Mouse (Mus musculus): ENCODE measurements around the gene Strip2. TPM values are rescaled to one million over a fixed set of nuclear protein-coding genes. Genes with fewer than 3 reads are reported as not detected.
A peak's percentile ranks its signal among the peaks of the same experiment; 100 is the strongest.

Gene Strip2
- polyA plus RNA-seq, 1 experiment from 2014 or later = 2.0 TPM

DNA sequence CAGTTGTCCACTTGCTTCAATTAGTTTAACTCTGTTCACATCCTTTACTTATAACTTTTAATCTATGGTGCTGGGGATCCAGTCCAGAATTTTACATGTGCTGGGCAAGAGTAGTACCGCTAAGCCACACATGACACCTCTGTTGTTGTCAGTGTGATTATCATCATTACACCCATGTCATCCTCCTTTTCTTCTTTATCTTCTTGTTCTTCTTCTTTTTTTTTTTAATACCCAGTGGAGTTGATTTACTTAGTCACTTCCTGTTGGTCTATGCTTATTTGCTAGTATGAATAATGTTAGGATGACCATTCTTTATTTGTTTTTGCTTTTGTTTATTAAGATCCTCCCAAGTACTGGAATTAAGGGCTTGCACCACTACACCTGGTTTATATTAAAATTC, 15.4 kb upstream of the Strip2 start:
- Histone ChIP-seq H3K27ac (no peak overlapping the region), H3K27me3 (no peaks in the 10 kb centered on the region), H3K9me3 (no peaks in the 10 kb centered on the region), H3K4me1 (replicated peaks) (0 out of 2 replicates have a peak, but pooled peaks cover 2% of the 10 kb centered on the region), H3K36me3 (peaks cover 47% of the 10 kb centered on the region), H3K4me2 (no peak overlapping the region), H3K9ac (replicated peaks) (no peak overlapping the region), H3K4me3 (replicated peaks) (no peak overlapping the region)
- ATAC-seq (ENCODE audit: insufficient number of reproducible peaks, insufficient read depth, low FRiP score, low TSS enrichment, low read depth) = no peak
- 98% methylated on average over 1 of the region's 1 CpGs for WGBS

DNA sequence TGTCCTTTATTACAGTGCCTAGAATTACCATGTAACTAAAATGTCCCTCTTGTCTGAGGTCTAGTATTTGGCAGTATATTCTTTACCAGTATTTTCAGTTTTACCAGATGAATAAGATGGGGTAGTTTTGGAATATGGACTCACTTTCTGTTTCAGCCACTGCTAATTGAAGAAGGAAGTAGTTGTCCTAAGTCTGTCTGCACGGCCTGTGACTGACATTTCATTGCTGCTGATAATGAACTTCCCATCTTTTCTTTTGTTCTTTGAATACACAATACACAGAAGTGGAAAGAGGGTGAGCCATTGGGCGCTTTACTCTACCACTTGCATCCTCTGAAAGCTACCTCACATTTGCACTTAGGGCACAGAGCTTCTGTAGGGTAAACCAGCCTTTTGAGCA, 14.6 kb upstream of the Strip2 start:
- Histone ChIP-seq H3K27ac (no peak overlapping the region), H3K4me1 (replicated peaks) (0 out of 2 replicates have a peak, but pooled peaks cover 2% of the 10 kb centered on the region), H3K36me3 (peaks cover 45% of the 10 kb centered on the region), H3K4me2 (no peak overlapping the region), H3K9me3 (no peaks in the 10 kb centered on the region), H3K9ac (replicated peaks) (no peak overlapping the region), H3K4me3 (replicated peaks) (no peak overlapping the region), H3K27me3 (no peaks in the 10 kb centered on the region)
- no peak for ATAC-seq (ENCODE audit: insufficient number of reproducible peaks, insufficient read depth, low FRiP score, low TSS enrichment, low read depth)
- 90% methylated on average over 2 of the region's 2 CpGs for WGBS

DNA sequence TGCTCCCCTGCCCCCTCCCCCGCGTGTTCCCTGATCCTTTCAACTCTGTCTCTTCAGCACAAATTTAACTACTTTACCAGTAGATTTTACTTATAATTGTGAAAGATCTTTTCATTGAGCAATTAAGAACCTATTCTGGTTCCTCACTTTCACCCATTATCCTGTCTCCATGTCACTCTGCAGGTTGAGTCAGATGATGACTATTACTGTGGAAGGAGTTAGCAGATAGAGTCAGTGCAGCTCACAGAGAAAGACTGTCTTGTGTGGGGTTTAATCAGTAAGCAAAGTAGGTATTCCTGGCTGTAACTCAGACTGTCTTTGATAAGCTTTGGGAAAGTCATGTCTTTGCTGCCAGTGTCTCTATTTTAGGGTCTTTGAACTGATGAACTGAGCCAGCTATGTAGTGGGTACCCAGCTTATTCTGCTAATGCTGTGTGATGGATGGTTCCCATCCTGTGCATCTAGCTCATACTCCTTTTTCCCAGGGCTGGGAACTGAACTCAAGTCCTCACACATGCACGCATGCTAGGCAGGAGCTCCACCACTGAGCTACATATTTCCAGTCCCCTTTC, 13.4 kb upstream of the Strip2 start:
- WGBS = 89% methylated on average over 3 of the region's 3 CpGs
- H3K9ac ChIP-seq (replicated peaks) = no peak overlapping the region
- H3K9me3 ChIP-seq = no peaks in the 10 kb centered on the region
- no peak overlapping the region for H3K27ac ChIP-seq
- no peak overlapping the region for H3K4me3 ChIP-seq (replicated peaks)
- H3K4me2 ChIP-seq = no peak overlapping the region
- 0 out of 2 replicates have a peak, but pooled peaks cover 2% of the 10 kb centered on the region for H3K4me1 ChIP-seq (replicated peaks)
- ATAC-seq (ENCODE audit: insufficient number of reproducible peaks, insufficient read depth, low FRiP score, low TSS enrichment, low read depth) = no peak
- H3K27me3 ChIP-seq = no peaks in the 10 kb centered on the region
- peaks cover 45% of the 10 kb centered on the region for H3K36me3 ChIP-seq

DNA sequence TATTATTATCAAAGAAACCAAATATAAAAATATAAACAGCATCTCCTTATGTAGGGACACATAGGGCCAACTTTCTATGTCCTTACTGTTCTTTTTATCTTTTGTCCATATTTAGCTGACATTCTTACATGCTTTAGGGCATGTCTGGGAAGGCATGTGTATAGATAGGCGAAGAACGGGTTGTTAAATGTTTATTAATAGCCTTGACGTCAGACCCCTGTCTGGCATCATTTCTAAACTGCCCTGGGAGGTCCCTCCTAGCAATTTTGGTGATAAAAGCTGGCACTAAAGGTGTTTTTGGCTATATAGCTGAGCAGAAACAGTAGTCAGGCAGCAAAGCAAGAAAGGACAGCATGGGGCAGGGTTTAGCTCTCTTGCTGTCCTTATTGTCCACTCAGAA, 12.5 kb upstream of the Strip2 start:
- Histone ChIP-seq H3K27me3 (no peaks in the 10 kb centered on the region), H3K4me3 (replicated peaks) (no peak overlapping the region), H3K9me3 (no peaks in the 10 kb centered on the region), H3K4me1 (replicated peaks) (0 out of 2 replicates have a peak, but pooled peaks cover 2% of the 10 kb centered on the region), H3K36me3 (peaks cover 53% of the 10 kb centered on the region), H3K27ac (no peak overlapping the region), H3K4me2 (no peak overlapping the region), H3K9ac (replicated peaks) (no peak overlapping the region)
- 71% methylated on average over 3 of the region's 3 CpGs for WGBS
- no peak for ATAC-seq (ENCODE audit: insufficient number of reproducible peaks, insufficient read depth, low FRiP score, low TSS enrichment, low read depth)

DNA sequence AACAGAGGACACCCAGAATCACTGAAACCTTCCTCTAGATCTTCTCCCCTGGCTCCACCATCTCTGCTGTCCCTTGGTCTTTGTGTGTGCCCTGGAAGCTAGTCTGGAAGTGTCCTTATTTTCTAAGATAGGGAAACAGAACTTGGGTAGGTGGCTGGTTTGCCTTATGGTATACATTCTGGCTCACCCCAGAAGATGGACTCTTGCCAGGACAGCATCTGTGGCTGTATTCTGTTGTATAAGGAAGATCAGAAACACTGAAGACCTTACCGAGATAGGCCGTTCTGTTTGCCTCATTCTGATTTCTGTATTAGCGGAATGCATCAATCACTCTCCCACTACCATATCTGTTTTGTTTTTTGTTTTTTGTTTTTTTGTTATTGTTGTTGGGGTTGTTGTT, 6.2 kb upstream of the Strip2 start:
- Histone ChIP-seq H3K4me2 (no peak overlapping the region), H3K36me3 (peaks cover 49% of the 10 kb centered on the region), H3K27ac (no peak overlapping the region), H3K4me1 (replicated peaks) (no peaks in the 10 kb centered on the region), H3K27me3 (peaks cover 4% of the 10 kb centered on the region), H3K4me3 (replicated peaks) (no peak overlapping the region), H3K9me3 (no peaks in the 10 kb centered on the region), H3K9ac (replicated peaks) (no peak overlapping the region)
- WGBS = 93% methylated on average over 3 of the region's 3 CpGs
- ATAC-seq (ENCODE audit: insufficient number of reproducible peaks, insufficient read depth, low FRiP score, low TSS enrichment, low read depth) = no peak

DNA sequence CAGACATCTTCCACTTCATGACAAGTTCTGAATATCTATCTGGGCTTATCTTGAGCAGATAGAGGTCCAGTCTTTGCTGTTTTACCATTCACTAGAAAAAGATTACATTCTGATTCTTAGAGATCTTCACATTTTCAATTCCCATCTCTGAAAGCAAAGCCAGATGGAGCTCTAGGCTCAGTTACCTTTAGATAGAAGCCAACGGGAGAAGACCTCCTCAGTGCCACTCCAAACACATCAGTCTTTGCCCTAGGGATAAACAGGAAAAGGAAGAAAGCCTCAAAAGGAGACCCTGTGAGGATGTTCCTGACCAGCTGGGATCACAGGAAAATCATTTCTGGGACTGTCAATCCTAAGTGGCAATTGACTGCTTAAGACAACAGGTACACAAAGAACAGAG, 3.1 kb upstream of the Strip2 start:
- Histone ChIP-seq H3K27me3 (peaks cover 21% of the 10 kb centered on the region), H3K4me2 (no peak overlapping the region), H3K4me3 (replicated peaks) (no peak overlapping the region), H3K9ac (replicated peaks) (no peak overlapping the region), H3K9me3 (no peaks in the 10 kb centered on the region), H3K36me3 (peaks cover 30% of the 10 kb centered on the region), H3K4me1 (replicated peaks) (peaks cover 6% of the 10 kb centered on the region; the same call in 1 of the 2 replicates), H3K27ac (no peak overlapping the region)
- ATAC-seq (ENCODE audit: insufficient number of reproducible peaks, insufficient read depth, low FRiP score, low TSS enrichment, low read depth) = no peak
- 47% methylated on average over 1 of the region's 1 CpGs for WGBS

DNA sequence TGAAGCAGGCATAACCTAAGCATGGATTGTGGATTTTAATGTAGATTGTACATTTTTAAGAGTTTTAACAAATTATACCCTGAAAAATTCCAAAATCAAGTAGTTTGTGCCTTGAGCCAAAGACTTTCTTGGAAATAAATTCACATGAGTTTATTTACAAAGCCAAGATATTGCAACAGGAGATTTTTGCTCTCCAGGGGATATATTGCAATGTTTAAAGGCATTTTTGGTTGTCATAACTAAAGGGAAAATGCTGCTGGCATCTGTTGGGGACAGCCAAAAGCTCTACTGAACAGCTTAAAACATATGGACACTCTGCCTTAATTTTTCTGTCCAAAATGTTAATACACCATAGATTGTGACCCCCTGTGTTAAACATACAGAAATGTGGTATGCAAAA, 2.7 kb upstream of the Strip2 start:
- H3K4me1 ChIP-seq (replicated peaks) = peaks cover 6% of the 10 kb centered on the region; the same call in 1 of the 2 replicates
- peaks cover 25% of the 10 kb centered on the region for H3K27me3 ChIP-seq
- no peak overlapping the region for H3K4me2 ChIP-seq
- H3K27ac ChIP-seq = no peak overlapping the region
- no peak for ATAC-seq (ENCODE audit: insufficient number of reproducible peaks, insufficient read depth, low FRiP score, low TSS enrichment, low read depth)
- H3K9me3 ChIP-seq = no peaks in the 10 kb centered on the region
- no peak overlapping the region for H3K9ac ChIP-seq (replicated peaks)
- H3K4me3 ChIP-seq (replicated peaks) = no peak overlapping the region
- H3K36me3 ChIP-seq = peaks cover 25% of the 10 kb centered on the region

DNA sequence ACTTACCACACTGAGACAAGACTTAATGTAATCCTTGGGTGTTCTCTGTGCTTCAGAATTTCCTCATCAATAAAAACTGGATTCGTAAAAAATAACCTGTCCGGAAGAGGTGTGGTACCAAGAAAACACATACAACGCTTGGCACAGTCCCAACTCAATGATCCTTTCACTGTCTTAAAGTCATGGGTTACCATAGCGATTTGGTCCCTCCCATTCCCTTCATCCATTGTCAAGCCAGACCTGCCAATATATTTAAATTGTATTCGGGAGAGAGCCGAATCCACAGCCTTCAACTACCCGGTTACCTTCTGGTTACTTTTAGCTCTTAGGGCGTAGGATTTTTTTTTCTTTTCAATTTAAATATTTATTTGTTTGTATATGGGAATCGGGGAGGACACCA, 976 bp upstream of the Strip2 start:
- H3K9ac ChIP-seq (replicated peaks) = no peak overlapping the region
- H3K4me2 ChIP-seq = no peak overlapping the region
- H3K36me3 ChIP-seq = peaks cover 8% of the 10 kb centered on the region; the same call in 1 of the 2 replicates
- ATAC-seq (ENCODE audit: insufficient number of reproducible peaks, insufficient read depth, low FRiP score, low TSS enrichment, low read depth) = no peak
- no peaks in the 10 kb centered on the region for H3K9me3 ChIP-seq
- no peak overlapping the region for H3K4me3 ChIP-seq (replicated peaks)
- peaks cover 6% of the 10 kb centered on the region; the same call in 1 of the 2 replicates for H3K4me1 ChIP-seq (replicated peaks)
- H3K27me3 ChIP-seq = peaks cover 29% of the 10 kb centered on the region
- no peak overlapping the region for H3K27ac ChIP-seq
- WGBS = 35% methylated on average over 9 of the region's 9 CpGs

DNA sequence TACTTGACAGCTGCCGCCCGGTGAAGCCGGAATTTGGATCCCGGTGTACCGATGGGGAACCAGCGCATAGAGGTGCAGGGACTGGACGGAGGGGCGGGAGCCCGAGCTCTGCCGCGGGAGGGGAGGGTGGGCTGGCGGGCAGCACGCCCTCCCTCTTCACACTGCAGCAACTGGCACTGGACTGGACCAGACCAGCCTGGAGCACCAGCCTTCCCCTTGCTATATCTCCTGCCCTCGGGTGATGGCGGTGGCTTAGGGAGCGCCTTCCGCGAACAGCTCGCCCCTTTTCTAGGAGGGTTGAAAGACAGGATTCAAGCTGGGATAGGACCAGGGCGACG, 540 bp downstream of the Strip2 start:
- under 1% methylated on average over 21 of the region's 21 CpGs for WGBS
- Histone ChIP-seq H3K36me3 (no peaks in the 10 kb centered on the region), H3K9me3 (no peaks in the 10 kb centered on the region), H3K4me2 (peak overlapping the region; percentile 93), H3K27ac (no peak overlapping the region), H3K4me1 (replicated peaks) (peaks cover 6% of the 10 kb centered on the region; the same call in 1 of the 2 replicates), H3K4me3 (replicated peaks) (peak overlapping the region; percentile 72), H3K9ac (replicated peaks) (peak overlapping the region; percentile 63), H3K27me3 (peaks cover 29% of the 10 kb centered on the region)
- peak; percentile 60 for ATAC-seq (ENCODE audit: insufficient number of reproducible peaks, insufficient read depth, low FRiP score, low TSS enrichment, low read depth)

DNA sequence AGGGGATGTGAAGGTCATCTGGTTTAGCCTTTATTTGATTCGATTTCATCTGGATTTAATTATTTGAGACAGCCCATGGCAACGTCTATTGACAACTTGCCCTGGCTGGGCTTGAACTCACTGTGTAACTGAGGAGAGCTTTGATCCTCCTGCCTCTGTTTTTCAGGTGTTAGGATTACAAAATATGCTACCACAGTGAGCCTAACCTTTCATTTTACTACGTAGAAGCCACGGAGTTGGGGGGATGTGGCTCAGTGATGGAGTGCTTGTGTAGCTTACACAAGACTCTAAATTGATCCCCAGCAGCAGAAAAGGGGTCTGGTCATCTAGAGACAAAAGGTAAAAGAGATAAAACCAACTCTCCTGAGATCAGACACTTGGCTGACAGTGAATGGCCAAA, 1.1 kb downstream of the Strip2 start:
- H3K4me3 ChIP-seq (replicated peaks) = peak overlapping the region; percentile 72
- peak overlapping the region; percentile 93 for H3K4me2 ChIP-seq
- 27% methylated on average over 4 of the region's 4 CpGs for WGBS

DNA sequence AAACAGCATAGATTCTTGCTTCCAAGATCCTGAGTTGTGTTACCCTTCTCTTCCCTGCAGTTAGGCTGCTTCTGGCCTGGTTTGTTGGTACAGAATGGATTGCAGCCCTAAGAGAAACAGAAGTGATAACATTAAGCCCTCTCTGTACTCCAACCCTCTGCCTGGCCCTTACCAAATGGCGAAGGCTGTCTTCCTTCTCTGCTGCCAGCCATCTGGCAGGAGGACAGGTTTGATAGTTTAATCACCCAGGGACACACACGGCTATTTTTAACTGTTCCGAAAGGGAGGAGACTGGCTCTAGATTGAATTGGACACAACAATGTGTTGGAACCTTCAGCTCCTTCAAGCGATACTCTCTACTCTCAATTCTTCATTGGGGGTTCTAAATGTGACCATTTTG, 6.7 kb downstream of the Strip2 start:
- H3K9me3 ChIP-seq = no peaks in the 10 kb centered on the region
- no peak overlapping the region for H3K4me3 ChIP-seq (replicated peaks)

More for the DNA sequence above, 1.1 kb downstream of the Strip2 start:
- Histone ChIP-seq H3K36me3 (no peaks in the 10 kb centered on the region), H3K27ac (no peak overlapping the region), H3K27me3 (peaks cover 29% of the 10 kb centered on the region), H3K9me3 (no peaks in the 10 kb centered on the region), H3K9ac (replicated peaks) (no peak overlapping the region), H3K4me1 (replicated peaks) (peaks cover 6% of the 10 kb centered on the region; the same call in 1 of the 2 replicates)
- ATAC-seq (ENCODE audit: insufficient number of reproducible peaks, insufficient read depth, low FRiP score, low TSS enrichment, low read depth) = no peak

DNA sequence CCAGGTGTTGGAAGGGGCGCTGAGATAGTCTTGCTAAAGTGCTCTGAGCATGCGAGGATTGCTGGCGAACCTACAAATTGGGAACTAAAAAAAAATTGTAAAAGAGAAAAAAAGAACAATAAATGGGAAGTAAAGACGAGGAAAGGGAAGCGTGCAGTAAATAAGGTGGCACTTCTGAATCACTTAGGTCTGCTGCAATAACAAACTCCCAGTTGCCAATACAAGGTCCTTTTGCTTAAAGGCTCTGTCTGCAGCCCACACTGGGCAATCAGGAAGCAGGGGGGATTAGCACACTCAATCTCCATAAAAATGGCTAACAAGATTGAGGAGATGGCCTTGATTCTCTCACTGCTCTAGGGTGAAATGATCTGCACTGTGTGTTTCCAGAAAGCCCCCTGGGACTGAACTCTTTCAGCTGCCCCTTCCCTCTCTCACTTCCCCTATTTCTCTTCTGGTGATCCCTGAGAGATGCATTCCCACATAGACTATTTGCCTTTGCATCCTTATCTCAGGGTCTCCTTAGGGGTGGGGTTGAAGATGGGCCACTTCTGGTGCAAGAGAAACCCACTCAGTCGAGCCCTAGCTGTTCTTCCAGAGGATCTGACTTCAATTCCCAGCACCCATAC, 8.9 kb downstream of the Strip2 start:
- WGBS = 44% methylated on average over 6 of the region's 6 CpGs

More for the DNA sequence above, 6.7 kb downstream of the Strip2 start:
- H3K36me3 ChIP-seq = no peaks in the 10 kb centered on the region
- H3K4me2 ChIP-seq = no peak overlapping the region
- WGBS = 63% methylated on average over 4 of the region's 4 CpGs
- no peaks in the 10 kb centered on the region for H3K4me1 ChIP-seq (replicated peaks)
- no peak overlapping the region for H3K27ac ChIP-seq
- peaks cover 10% of the 10 kb centered on the region; the same call in 1 of the 2 replicates for H3K27me3 ChIP-seq
- H3K9ac ChIP-seq (replicated peaks) = no peak overlapping the region
- ATAC-seq (ENCODE audit: insufficient number of reproducible peaks, insufficient read depth, low FRiP score, low TSS enrichment, low read depth) = no peak

More for the DNA sequence above, 8.9 kb downstream of the Strip2 start:
- Histone ChIP-seq H3K4me3 (replicated peaks) (no peak overlapping the region), H3K4me2 (no peak overlapping the region), H3K36me3 (no peaks in the 10 kb centered on the region), H3K4me1 (replicated peaks) (no peaks in the 10 kb centered on the region), H3K27ac (no peak overlapping the region), H3K9me3 (no peaks in the 10 kb centered on the region), H3K27me3 (no peaks in the 10 kb centered on the region), H3K9ac (replicated peaks) (no peak overlapping the region)
- no peak for ATAC-seq (ENCODE audit: insufficient number of reproducible peaks, insufficient read depth, low FRiP score, low TSS enrichment, low read depth)

Data from limb, embryonic 12.5 days (tissue).